Mouse (Mus musculus): ENCODE data around the gene Immp1l.

Gene Immp1l

DNA sequence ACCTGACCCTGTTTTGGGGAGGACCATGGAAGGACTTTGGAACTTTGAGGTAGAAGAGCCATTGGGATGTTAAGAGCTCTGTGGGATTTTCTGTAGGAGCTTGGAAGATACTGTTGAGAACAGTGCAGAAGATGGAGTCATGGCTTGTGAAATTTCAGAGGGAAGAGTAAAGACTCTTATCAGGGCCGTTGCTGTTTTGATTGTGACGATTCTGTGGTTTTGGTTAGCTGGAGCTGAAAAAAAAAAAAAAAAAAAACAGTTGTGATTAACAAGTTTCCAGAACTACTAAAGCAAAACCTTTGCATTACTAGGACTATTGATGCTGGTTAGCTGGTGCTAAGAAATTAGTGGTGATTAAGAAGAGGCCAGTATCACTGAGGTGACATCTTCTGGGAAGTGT, 104.0 kb downstream of the Immp1l start:
- no peak for DNase-seq (ENCODE audit: low read depth in 2 of 2, low spot score in 2 of 2)
